Mouse (Mus musculus) intestine, embryonic 14.5 days (tissue): ENCODE data around the gene Pou5f2. TPM values are rescaled to one million over a fixed set of nuclear protein-coding genes. Genes with fewer than 3 reads are reported as not detected.

ENCODE experiments used
- ATAC-seq: fragments of 200-750 bp; cut with Nextera tagmentation; replicated peaks from 2 replicates; pipeline ENCODE4 v1.8.0; 2017; ENCODE audit warnings: low read depth, moderate number of reproducible peaks, moderate TSS enrichment, moderate library complexity; ENCODE audit not compliant: low FRiP score, low TSS enrichment
- DNase-seq: peaks from one replicate; pipeline ENCODE4 v3.0.0-alpha.2; 2018; ENCODE audit warnings: low spot score
- H3K27ac ChIP-seq: fragments of 300-500 bp; sonication (generic); 2 replicates; pipeline ENCODE4 v1.5.1; 2014; ENCODE audit warnings: low read depth, mild to moderate bottlenecking, control low read depth
- H3K27me3 ChIP-seq: fragments of 300-500 bp; sonication (generic); replicated peaks from 2 replicates; pipeline ENCODE4 v1.6.1; 2014; ENCODE audit warnings: low read length, control low read depth; ENCODE audit not compliant: control insufficient read depth, insufficient read depth
- H3K36me3 ChIP-seq: fragments of 300-500 bp; sonication (generic); 2 replicates; pipeline ENCODE4 v1.6.1; 2014; ENCODE audit warnings: low read length, control low read depth; ENCODE audit not compliant: control insufficient read depth, insufficient read depth
- H3K4me1 ChIP-seq: fragments of 300-500 bp; sonication (generic); replicated peaks from 2 replicates; pipeline ENCODE4 v1.6.1; 2014; ENCODE audit warnings: low read length, control low read depth, mixed read lengths; ENCODE audit not compliant: control insufficient read depth, insufficient read depth
- H3K4me2 ChIP-seq: fragments of 300-500 bp; sonication (generic); 2 replicates; pipeline ENCODE4 v1.6.1; 2014; ENCODE audit warnings: low read length
- H3K4me3 ChIP-seq: fragments of 300-500 bp; sonication (generic); 2 replicates; pipeline ENCODE4 v1.5.1; 2014; ENCODE audit warnings: low read depth, low read length, control low read depth, mixed read lengths
- H3K9ac ChIP-seq: fragments of 300-500 bp; sonication (generic); 2 replicates; pipeline ENCODE4 v1.6.1; 2014; ENCODE audit warnings: mild to moderate bottlenecking, low read length
- H3K9me3 ChIP-seq: fragments of 300-500 bp; sonication (generic); 2 replicates; pipeline ENCODE4 v1.6.1; 2016; ENCODE audit warnings: low read length, control low read depth; ENCODE audit not compliant: control insufficient read depth
- WGBS: fragments of 180-500 bp; shearing (Covaris S2); extraction: QIAGEN DNeasy Blood & Tissue Kit; methylation state at CpG from one replicate; pipeline ENCODE4 v1.1.7; 2014; 5-methylcytosine and 5-hydroxymethylcytosine counted together
- polyA plus RNA-seq: library from polyadenylated mRNA; unstranded; fragments of >200 nt; fragmentation: Nextera tagmentation; extraction: Ambion mirVana; gene quantifications from 2 replicates; pipeline ENCODE4 v1.2.1, GENCODE M21; 2014

Pou5f2 gene
- polyA plus RNA-seq, 1 experiment from 2014 or later: 1.3 TPM

DNA sequence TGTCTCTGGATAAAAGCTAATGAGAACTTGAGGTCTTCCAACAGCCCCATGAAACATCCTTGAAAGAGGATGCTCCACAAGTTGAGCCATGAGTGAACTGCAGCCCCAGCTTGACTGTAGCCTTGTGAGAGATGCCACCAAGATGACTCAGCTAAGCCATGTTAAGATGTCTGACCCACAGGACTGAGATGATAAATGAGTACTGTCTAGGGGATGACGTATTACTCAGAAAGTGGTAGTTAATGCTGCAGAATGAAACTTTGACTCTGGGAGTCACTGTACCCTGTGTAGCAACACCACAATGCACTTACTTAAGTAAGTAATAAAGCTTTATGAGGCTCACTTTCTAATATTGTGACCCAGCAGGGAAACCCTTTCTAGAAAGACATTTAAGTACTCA, 14.5 kb upstream of the Pou5f2 start:
- WGBS: 96% methylated on average over 1 of the region's 1 CpGs
- H3K4me3 ChIP-seq: no peak overlapping the region
- no peaks in the 10 kb centered on the region for H3K9me3 ChIP-seq
- no peak for ATAC-seq
- H3K4me1 ChIP-seq: no peaks in the 10 kb centered on the region
- H3K9ac ChIP-seq: no peak overlapping the region
- H3K27me3 ChIP-seq: no peaks in the 10 kb centered on the region
- no peak for DNase-seq
- no peak overlapping the region for H3K27ac ChIP-seq
- no peak overlapping the region for H3K4me2 ChIP-seq
- no peaks in the 10 kb centered on the region for H3K36me3 ChIP-seq

DNA sequence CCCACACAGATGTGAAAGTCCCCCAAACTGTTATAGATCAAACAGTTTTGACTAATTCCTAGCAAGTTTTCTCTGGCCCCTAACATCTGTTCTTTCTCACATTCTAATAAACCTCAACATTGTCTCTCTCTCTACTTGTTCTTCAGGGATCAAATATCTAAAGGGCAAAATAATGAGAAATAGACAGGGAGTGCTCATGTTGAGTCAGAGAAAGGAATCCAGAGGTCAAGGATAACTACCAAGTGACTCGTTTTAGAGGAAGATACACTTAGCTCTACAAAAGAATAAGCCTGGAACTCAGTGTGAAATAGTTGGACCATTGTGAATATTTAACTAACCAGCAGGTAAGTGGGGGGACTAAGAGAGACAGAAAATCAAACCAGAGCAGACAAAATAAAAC, 8.1 kb downstream of the Pou5f2 start:
- Histone ChIP-seq H3K4me3 (no peak overlapping the region), H3K27ac (no peak overlapping the region), H3K27me3 (no peaks in the 10 kb centered on the region), H3K4me2 (no peak overlapping the region), H3K9me3 (no peaks in the 10 kb centered on the region), H3K4me1 (no peaks in the 10 kb centered on the region), H3K9ac (no peak overlapping the region), H3K36me3 (no peaks in the 10 kb centered on the region)
- WGBS: 22% methylated on average over 1 of the region's 1 CpGs
- DNase-seq: no peak
- no peak for ATAC-seq

DNA sequence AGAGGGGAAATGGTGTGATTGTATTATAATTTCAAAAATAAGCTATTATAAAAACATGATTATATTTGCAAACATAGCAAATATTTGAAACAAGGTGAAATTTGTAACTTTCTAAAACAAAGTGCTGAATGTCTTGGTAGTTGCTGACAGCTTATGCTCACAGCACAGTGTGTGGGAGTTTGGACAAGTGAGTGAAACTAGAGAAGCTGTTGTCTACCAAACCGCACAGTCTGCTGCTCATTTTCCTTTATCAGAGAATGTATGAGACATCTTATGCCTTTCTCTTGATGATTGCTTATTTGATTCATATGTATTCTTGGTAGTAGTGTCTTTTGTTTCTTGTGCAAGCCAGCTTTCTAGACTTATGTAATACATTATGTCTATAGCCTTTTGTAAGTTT, 12.5 kb downstream of the Pou5f2 start:
- H3K27ac ChIP-seq: no peak overlapping the region
- no peaks in the 10 kb centered on the region for H3K27me3 ChIP-seq
- H3K36me3 ChIP-seq: no peaks in the 10 kb centered on the region
- no peak for DNase-seq
- no peak overlapping the region for H3K4me3 ChIP-seq
- no peak overlapping the region for H3K4me2 ChIP-seq
- no peak for ATAC-seq
- WGBS: 73% methylated on average over 1 of the region's 1 CpGs
- H3K9me3 ChIP-seq: no peaks in the 10 kb centered on the region
- no peaks in the 10 kb centered on the region for H3K4me1 ChIP-seq
- no peak overlapping the region for H3K9ac ChIP-seq

DNA sequence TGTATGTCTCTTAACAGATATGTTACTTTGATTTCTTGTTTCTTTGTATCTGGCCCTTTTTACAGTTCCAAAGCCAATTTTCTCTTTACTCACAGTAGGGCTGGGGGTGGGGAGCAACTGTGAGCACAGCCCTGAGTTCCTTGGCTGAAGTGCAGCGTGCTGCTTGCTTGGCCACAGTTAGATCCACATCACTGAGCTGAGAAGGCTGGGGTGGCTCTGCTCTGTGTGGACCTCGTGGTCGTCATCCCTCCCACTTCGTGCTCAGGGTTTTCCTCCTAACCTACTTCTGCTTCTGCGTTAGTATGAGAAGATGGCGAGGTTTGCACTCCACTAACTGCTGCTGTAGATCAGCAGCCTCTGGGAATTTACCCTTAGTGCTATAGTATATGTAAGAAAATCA, 18.5 kb downstream of the Pou5f2 start:
- DNase-seq (no peak), ATAC-seq (no peak)
- H3K4me1 ChIP-seq: no peaks in the 10 kb centered on the region
- H3K9me3 ChIP-seq: no peaks in the 10 kb centered on the region
- H3K9ac ChIP-seq: no peak overlapping the region
- H3K36me3 ChIP-seq: no peaks in the 10 kb centered on the region
- no peak overlapping the region for H3K27ac ChIP-seq
- 69% methylated on average over 6 of the region's 6 CpGs for WGBS
- H3K4me3 ChIP-seq: no peak overlapping the region
- no peak overlapping the region for H3K4me2 ChIP-seq
- H3K27me3 ChIP-seq: no peaks in the 10 kb centered on the region

DNA sequence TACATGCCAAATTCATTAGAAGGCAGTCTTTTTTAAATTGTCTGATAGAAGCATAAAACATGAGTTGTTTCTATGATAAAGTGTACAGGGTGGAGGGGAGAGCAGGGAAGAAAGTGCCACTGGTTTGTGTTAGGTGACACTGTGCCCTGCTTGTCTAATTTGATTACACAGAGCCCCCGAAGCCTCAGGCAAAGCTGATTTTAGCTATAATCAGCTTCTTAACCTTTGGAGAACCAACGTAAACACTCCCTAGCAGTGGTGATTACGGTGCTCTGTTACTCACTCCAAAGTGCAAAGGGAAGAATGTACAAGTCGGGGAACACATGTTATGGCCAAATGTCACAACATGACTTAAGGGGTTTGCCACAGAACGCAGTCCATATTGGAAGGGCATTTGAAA, 20.4 kb downstream of the Pou5f2 start:
- Histone ChIP-seq H3K4me1 (no peaks in the 10 kb centered on the region), H3K36me3 (no peaks in the 10 kb centered on the region), H3K4me3 (no peak overlapping the region), H3K9ac (no peak overlapping the region), H3K27me3 (no peaks in the 10 kb centered on the region), H3K27ac (no peak overlapping the region), H3K4me2 (no peak overlapping the region), H3K9me3 (no peaks in the 10 kb centered on the region)
- WGBS: 19% methylated on average over 5 of the region's 5 CpGs
- ATAC-seq (no peak), DNase-seq (no peak)

Other genes starting within 250 kb of the Pou5f2 start
- 3.3 and 5.2 TPM in 2 replicates for gene Nr2f1, start 174.9 kb downstream of the Pou5f2 start, polyA plus RNA-seq